Mouse (Mus musculus) MN1 (cell line): ENCODE measurements around the gene Rsph1.

Experiments
- DNase-seq: peaks from one replicate; pipeline ENCODE4 v3.0.0-alpha.2; 2016; ENCODE audit warnings: low spot score

Rsph1 gene

GRCm38 (mm10) chr17:31276922-31277918 is at the start of gene Rsph1:
TSS of gene Rsph1 (minus strand) at chr17:31277383.
- peak; percentile 93 for DNase-seq

DNA sequence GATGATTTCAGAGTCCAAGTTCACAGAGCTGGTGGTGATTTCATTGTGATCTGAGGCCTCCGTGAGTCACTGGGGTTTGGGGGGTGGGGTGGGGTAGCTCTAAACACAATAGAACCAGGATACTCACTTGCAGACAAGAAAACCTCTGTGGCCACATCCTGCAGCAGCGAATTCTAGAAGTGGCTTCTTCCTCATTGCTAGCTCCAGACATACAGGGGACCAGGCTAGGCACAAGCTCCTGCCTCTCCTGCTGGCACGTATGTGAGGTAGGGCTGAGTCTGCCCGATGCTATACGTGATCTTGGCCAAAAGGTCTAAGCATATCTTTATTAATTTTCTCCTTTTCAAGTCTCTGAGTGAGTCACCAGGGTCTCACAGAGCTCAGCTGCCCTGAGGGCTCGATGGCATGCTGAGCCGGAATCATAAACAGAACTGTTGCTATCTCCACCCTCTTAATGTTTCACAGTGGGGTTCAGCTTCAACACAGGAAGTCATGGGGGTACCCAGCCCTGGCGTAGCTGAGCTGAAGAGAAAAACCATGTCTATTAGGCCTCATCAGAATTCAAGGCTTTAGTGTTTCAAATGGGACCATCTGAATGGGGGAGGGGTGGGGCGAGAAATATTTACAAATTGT is 49.2 kb upstream of the Rsph1 start:
- no peak for DNase-seq

- peak; percentile 48 for DNase-seq
These were observed 48.5 kb upstream of the Rsph1 start for GRCm38 (mm10) chr17:31325451-31326219.

DNA sequence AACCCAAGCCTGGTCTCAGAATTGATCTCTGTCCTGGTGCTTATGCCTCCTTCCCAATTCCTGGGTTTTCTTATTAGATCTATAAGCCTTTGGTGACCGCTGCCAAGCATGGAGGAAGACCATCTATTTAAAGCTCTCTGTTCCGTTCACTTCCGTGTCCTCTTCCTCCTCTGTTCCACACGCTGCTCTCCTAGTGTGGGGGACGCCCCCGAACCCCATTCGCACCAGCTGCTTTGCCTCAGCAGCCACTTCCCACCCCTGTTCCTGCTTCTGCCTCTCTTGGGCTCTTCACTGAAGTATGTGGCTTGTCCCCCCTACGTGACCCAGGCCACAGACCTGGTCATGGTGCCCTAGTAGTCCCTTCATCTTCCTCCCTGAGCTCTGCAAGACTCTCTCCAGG is 47.0 kb upstream of the Rsph1 start:
- no peak for DNase-seq

DNA sequence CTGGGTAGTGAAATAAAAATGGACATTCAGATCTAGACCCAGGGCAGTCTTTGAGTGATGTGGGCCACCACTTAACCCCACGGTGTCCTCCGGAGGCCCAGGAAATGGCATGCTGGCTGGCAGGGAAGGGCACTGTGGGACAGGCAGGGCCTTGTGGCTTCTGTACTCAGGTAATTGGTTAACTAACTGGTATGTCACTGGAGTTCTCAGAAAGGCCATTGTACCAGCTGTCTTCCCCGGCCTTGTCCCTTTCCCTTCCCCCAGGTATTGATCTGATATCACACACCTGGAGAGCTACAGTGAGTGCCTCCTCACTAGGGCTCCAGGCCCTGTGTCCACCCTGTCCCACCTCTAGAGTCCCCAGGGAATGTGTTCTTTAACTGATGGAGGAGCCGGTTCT is 46.2 kb upstream of the Rsph1 start:
- DNase-seq, result no peak

DNA sequence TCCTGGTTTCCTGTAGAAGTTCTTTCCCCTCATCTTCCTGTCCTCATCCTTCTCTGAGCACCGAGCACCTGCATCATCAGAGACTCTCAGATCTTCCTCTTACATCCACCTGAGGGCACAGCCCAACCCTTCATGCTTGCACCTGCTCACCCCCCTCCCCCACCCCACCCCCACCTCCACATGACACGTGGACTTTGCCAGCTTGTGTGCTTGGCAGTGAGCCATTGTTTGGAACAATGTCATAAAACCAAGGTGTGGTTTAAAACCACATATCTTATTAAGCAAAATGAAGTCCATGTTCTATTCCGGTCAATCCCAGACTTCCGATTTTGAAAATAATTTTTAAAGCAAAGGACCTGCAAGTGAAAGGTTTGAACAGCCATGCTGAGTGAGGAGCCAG is 45.3 kb upstream of the Rsph1 start:
- no peak for DNase-seq

- no peak for DNase-seq
These were observed 44.2 kb upstream of the Rsph1 start for GRCm38 (mm10) chr17:31321425-31321824.

DNA sequence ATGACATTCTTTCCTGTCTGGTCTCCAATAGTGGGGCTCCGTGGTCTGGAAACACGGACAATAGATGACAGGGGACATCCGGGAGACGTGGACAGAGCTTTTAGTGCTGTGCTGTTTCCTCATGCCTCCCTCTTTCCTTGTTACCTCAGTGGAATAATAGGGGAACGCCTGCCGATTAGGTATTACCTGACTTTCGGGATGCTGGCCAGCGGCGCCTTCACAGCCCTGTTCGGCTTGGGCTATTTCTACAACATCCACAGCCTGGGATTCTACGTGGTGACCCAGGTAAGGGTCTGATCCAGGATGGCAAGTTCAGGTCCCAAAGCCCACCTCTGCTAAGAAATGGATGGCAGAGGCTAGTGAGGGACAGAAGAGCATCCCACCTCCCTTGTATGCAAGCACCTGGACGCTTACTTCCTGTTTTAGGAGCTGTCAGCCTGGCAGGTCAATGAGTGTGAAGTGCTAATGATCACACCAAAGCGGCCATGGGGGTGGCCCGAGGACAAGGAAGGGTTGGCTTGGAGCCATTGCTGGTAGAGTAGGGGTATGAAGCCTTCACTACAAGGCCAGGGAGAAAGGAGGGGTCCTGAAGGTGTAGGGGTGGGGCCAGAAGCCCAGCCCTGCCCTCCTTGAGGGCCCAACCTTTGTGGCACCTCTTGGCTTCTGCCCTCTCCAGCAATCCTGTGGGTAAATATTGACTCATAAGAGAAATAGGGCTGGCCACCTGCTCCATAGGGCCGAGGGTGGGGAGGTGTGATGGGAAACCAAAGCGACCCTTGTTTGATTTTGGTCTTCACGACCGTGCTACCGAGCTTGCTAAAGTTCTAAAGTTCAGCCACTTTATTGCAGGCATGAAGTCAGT is 42.0 kb upstream of the Rsph1 start:
- no peak for DNase-seq

- no peak for DNase-seq
These were observed 40.5 kb upstream of the Rsph1 start for GRCm38 (mm10) chr17:31317521-31318272.

DNA sequence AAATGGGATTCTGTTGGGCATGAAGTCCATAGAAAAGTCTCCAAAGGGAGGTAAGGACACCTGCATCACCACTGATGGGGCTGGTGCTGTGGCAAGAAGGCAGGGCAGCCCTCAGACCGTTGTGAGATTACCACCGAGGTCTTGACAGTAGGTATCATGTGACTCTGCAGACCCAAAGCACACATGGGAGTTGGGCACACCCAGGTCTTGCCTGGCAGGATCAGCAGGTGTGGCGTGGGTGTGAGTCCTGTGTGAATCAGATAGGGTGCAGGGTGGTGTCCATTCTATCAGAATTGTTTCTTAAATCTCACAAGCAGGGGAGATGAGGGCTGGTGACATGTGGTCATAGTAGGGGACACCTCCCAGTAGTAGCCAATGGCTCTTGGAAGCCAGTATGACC is 39.8 kb upstream of the Rsph1 start:
- no peak for DNase-seq

- DNase-seq, result no peak
These were observed 38.8 kb upstream of the Rsph1 start for GRCm38 (mm10) chr17:31315993-31316392.

- no peak for DNase-seq
These were observed 38.0 kb upstream of the Rsph1 start for GRCm38 (mm10) chr17:31315046-31315792.

DNA sequence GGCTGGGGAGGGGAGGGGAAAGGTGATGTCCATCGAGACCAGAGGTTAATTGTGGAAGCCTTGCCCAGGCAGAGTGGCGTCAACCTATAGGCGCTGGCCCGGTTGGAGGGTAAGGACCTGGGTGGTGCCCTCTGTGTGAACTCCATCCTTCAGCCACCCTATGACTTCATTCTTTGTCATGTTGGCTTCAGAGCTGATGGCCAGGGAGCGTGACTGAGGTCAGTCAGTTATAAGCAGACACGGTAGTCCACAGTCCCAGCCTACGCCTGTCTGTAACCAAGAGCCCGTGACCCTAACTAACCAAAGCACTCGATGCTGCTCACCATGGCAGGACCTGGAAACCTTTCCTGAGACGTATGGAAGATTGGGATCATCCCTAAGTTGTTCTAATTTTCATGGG is 35.5 kb upstream of the Rsph1 start:
- DNase-seq, result no peak

GRCm38 (mm10) chr17:31311047-31311446 is 33.9 kb upstream of the Rsph1 start:
- no peak for DNase-seq

- peak; percentile 82 for DNase-seq
These were observed 32.2 kb upstream of the Rsph1 start for GRCm38 (mm10) chr17:31309281-31309793.

DNA sequence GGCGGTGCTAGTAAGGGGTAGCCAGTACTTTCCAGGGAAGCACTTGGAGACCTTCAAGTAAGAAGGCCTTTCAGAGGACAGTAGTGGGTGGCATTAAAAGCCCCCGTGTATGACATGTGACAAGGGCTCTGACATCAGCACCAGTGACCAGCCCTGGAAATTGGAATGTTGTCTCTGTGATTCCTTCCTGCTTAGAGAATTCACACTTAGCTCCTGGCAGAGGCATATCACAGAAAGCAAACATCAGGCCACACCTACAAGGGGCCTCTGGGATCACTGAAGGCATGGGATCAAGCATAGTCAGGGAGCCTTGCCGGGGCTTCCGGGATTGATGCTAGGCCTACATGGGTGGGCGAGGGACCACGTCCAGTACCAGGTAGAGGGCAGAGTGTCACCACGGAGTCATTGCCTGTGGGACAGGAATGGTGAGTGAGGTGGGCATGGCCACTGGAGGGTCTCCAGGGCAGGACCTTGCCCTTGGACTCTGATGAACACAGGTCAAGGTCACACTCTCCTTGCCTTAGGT is 31.2 kb upstream of the Rsph1 start:
- no peak for DNase-seq

- no peak for DNase-seq
These were observed 30.6 kb upstream of the Rsph1 start for GRCm38 (mm10) chr17:31307756-31308155.

GRCm38 (mm10) chr17:31305776-31306120 is 28.6 kb upstream of the Rsph1 start:
- DNase-seq, result no peak

GRCm38 (mm10) chr17:31304895-31305775 is 28.0 kb upstream of the Rsph1 start:
- DNase-seq, result no peak
